Mouse (Mus musculus) right cerebral cortex, postnatal 10 days (tissue): Measurements from ENCODE around the gene Tdpoz4.
"Not testable (repeated sequence)": the region's sequence is repeated elsewhere in the genome, so short reads cannot be mapped to it uniquely, and the experiment has no call there.

Experiments
- DNase-seq, 2 experiments: peaks; one replicate each; pipeline ENCODE4 v3.0.0; 2021; ENCODE audit warnings: low spot score in 2 of 2

The Tdpoz4 gene

GRCm38 (mm10) chr3:93796098-93796497, at the start of gene Tdpoz4:
Tdpoz4 (plus strand) TSS chr3:93796398.
- DNase-seq, result not testable (repeated sequence)

GRCm38 (mm10) chr3:93754022-93754421, 42.2 kb upstream of the Tdpoz4 start:
- not testable (repeated sequence) for DNase-seq

- DNase-seq, result not testable (repeated sequence)
Observed at GRCm38 (mm10) chr3:93772700-93773099, 23.5 kb upstream of the Tdpoz4 start, which contains the start of gene Gm5773. Gm5773 (plus strand) TSS chr3:93773000.

GRCm38 (mm10) chr3:93813341-93813740, 17.1 kb downstream of the Tdpoz4 start:
- DNase-seq, result not testable (repeated sequence)

DNA sequence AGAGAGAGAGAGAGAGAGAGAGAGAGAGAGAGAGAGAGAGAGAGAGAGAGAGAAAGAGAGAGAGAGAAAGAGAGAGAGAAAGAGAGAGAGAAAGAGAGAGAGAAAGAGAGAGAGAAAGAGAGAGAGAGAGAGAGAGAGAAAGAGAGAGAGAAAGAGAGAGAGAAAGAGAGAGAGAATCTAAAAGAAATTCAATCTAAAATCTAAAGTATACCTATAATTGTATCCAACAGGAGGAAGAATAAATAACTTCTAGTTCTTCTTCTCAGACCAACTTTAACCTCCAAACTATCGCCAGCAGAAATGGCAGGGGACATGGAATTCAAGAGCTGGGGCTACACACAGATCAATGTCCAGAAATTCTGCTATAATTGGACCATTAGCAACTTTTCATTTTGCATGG, 29.5 kb downstream of the Tdpoz4 start, which contains the start of gene Tdpoz3:
TSS of gene Tdpoz3 (plus strand) at position 301 of the 400 bp plus-strand sequence.
- DNase-seq, result not testable (repeated sequence)
